ENCODE assay signal across 8 mouse cellular contexts in genomic region chr3:90213377-90213866, GRCm38 (mm10). TPM values are rescaled to one million over a fixed set of nuclear protein-coding genes. Genes with fewer than 3 reads are reported as not detected.
DNase-seq lines count a peak whose midpoint lies in the region; ATAC-seq and TF ChIP-seq lines count a peak whose summit lies in the region.

Rps27 (minus strand) TSS chr3:90213651.
Rab13 (plus strand) TSS chr3:90213695.

- peak within 1 kb of the TSS; percentile 84 for H3K9ac ChIP-seq in embryonic facial prominence, embryonic 14.5 days (ENCODE audit: low read depth, low read length)
- H3K9ac ChIP-seq in limb, embryonic 14.5 days (ENCODE audit: low read depth, low read length, severe bottlenecking) = peak within 1 kb of the TSS; percentile 92
- peak within 1 kb of the TSS; percentile 66 for H3K9ac ChIP-seq in midbrain, postnatal 0 days (replicated peaks; ENCODE audit: low read length, poor library complexity, severe bottlenecking)

- H3K4me3 ChIP-seq in embryonic facial prominence, embryonic 14.5 days (ENCODE audit: low read depth, low read length) = peak within 1 kb of the TSS; percentile 65
- peak within 1 kb of the TSS; percentile 88 for H3K4me3 ChIP-seq in limb, embryonic 14.5 days (replicated peaks; ENCODE audit: low read length)
- H3K4me3 ChIP-seq in midbrain, postnatal 0 days (ENCODE audit: low read depth, low read length) = peak within 1 kb of the TSS; percentile 49

- under 1% methylated on average over 42 of the region's 42 CpGs for whole genome bisulfite sequencing in embryonic facial prominence, embryonic 14.5 days
- 2% methylated on average over 42 of the region's 42 CpGs for WGBS in limb, embryonic 14.5 days
- WGBS in midbrain, postnatal 0 days = under 1% methylated on average over 42 of the region's 42 CpGs

- TF ChIP-seq POLR2A in limb, embryonic 14.5 days (IDR thresholded peaks at IDR 0.05; ENCODE audit: borderline replicate concordance, extremely low read depth, insufficient read depth, insufficient read length) = peak; percentile 100; the same call in 1 of the 2 replicates

- H3K36me3 ChIP-seq in embryonic facial prominence, embryonic 14.5 days (ENCODE audit: control insufficient read depth, insufficient read depth, low read length) = peaks cover 44% of the 10 kb centered on the region
- peaks cover 42% of the 10 kb centered on the region for H3K36me3 ChIP-seq in limb, embryonic 14.5 days (ENCODE audit: control insufficient read depth, insufficient read depth, low read length)
- peaks cover 13% of the 10 kb centered on the region; the same call in 1 of the 2 replicates for H3K36me3 ChIP-seq in midbrain, postnatal 0 days (ENCODE audit: insufficient read depth, low read length)

- peak; percentile 98 for DNase-seq in 3T3-L1 (ENCODE audit: low read depth, low spot score)
- DNase-seq in adrenal gland, postnatal 4 days (ENCODE audit: low spot score in 2 of 2) = peak; percentile 64 to 76
- DNase-seq in embryonic facial prominence, embryonic 14.5 days (ENCODE audit: low spot score) = peak; percentile 99
- peak; percentile 97 for DNase-seq in heart, adult 8-10 months (ENCODE audit: low spot score)
- peak; percentile 97 for DNase-seq in kidney, adult 9 months
- DNase-seq in limb, embryonic 14.5 days (ENCODE audit: low spot score) = peak; percentile 97
- DNase-seq in midbrain, postnatal 0 days (ENCODE audit: low spot score) = peak; percentile 98
- peak; percentile 72 to 78 for DNase-seq in spleen, postnatal 14 days (ENCODE audit: low spot score in 2 of 2)

- no peaks in the 10 kb centered on the region for H3K27me3 ChIP-seq in embryonic facial prominence, embryonic 14.5 days (replicated peaks; ENCODE audit: control insufficient read depth, insufficient read depth, low read length)
- H3K27me3 ChIP-seq in limb, embryonic 14.5 days (ENCODE audit: control insufficient read depth, insufficient read depth, low read length) = no peaks in the 10 kb centered on the region
- no peaks in the 10 kb centered on the region for H3K27me3 ChIP-seq in midbrain, postnatal 0 days (ENCODE audit: insufficient read depth, low read length)

- peaks cover 18% of the 10 kb centered on the region for H3K4me1 ChIP-seq in embryonic facial prominence, embryonic 14.5 days (ENCODE audit: control insufficient read depth, insufficient read depth, low read length)
- peaks cover 19% of the 10 kb centered on the region for H3K4me1 ChIP-seq in limb, embryonic 14.5 days (ENCODE audit: control insufficient read depth, insufficient read depth, low read length)
- H3K4me1 ChIP-seq in midbrain, postnatal 0 days (ENCODE audit: insufficient read depth, low read length) = no peaks in the 10 kb centered on the region

- peak within 1 kb of the TSS; percentile 81 for H3K27ac ChIP-seq in embryonic facial prominence, embryonic 14.5 days (replicated peaks; ENCODE audit: low read depth, low read length)
- peak within 1 kb of the TSS; percentile 88 for H3K27ac ChIP-seq in limb, embryonic 14.5 days (replicated peaks; ENCODE audit: low read depth, low read length)
- H3K27ac ChIP-seq in midbrain, postnatal 0 days (ENCODE audit: low read depth, low read length) = peak within 1 kb of the TSS; percentile 76

- no peak for TF ChIP-seq CTCF in midbrain, postnatal 0 days (IDR thresholded peaks at IDR 0.05)

- peak; percentile 95 for ATAC-seq in embryonic facial prominence, embryonic 14.5 days (ENCODE audit: low read depth)
- peak; percentile 95 for ATAC-seq in limb, embryonic 14.5 days (ENCODE audit: low FRiP score, low read depth)
- peak; percentile 92 for ATAC-seq in midbrain, postnatal 0 days (ENCODE audit: low FRiP score)

- no peaks in the 10 kb centered on the region for H3K9me3 ChIP-seq in embryonic facial prominence, embryonic 14.5 days (ENCODE audit: control insufficient read depth, low read length)
- H3K9me3 ChIP-seq in limb, embryonic 14.5 days (ENCODE audit: control insufficient read depth, low read length) = no peaks in the 10 kb centered on the region
- no peaks in the 10 kb centered on the region for H3K9me3 ChIP-seq in midbrain, postnatal 0 days (ENCODE audit: low read length)

- H3K4me2 ChIP-seq in embryonic facial prominence, embryonic 14.5 days (ENCODE audit: low read depth, low read length) = peak within 1 kb of the TSS; percentile 91
- H3K4me2 ChIP-seq in limb, embryonic 14.5 days (replicated peaks; ENCODE audit: low read depth, low read length, severe bottlenecking) = peak within 1 kb of the TSS; percentile 86
- H3K4me2 ChIP-seq in midbrain, postnatal 0 days (ENCODE audit: low read depth, low read length, poor library complexity, severe bottlenecking) = peak within 1 kb of the TSS; percentile 83

RNA-seq across cellular contexts. Expression of gene Rps27, which starts in this region (rescaled TPM):
- 1,000 to 10,000 TPM; 2,496 to 2,695 TPM for total RNA-seq in adrenal gland, postnatal 4 days (2021)
- 2,089 and 2,268 TPM in 2 replicates for polyA plus RNA-seq in embryonic facial prominence, embryonic 14.5 days (2014; fragmentation: Nextera tagmentation; extraction: Ambion mirVana)
- total RNA-seq in heart, adult 8-10 months (2022) = 1,000 to 10,000 TPM; 1,126 to 1,409 (median 1,219) TPM
- polyA plus RNA-seq in limb, embryonic 14.5 days (2012; rRNA removed) = 3,285 and 4,392 TPM in 2 replicates
- polyA plus RNA-seq in limb, embryonic 14.5 days (2014; fragmentation: Nextera tagmentation; extraction: Ambion mirVana) = 2,297 and 2,465 TPM in 2 replicates
- 2,807 and 2,947 TPM in 2 replicates for total RNA-seq in midbrain, postnatal 0 days (2014; rRNA removed)
- 773 and 821 TPM in 2 replicates for polyA plus RNA-seq in midbrain, postnatal 0 days (2015; fragmentation: Nextera tagmentation; extraction: Ambion mirVana)

RNA-seq across cellular contexts. Expression of gene Rab13, which starts in this region (rescaled TPM):
- 10 to 100 TPM; 52.7 to 56.4 TPM for total RNA-seq in adrenal gland, postnatal 4 days (2021)
- 18.1 and 19.8 TPM in 2 replicates for polyA plus RNA-seq in embryonic facial prominence, embryonic 14.5 days (2014; fragmentation: Nextera tagmentation; extraction: Ambion mirVana)
- total RNA-seq in heart, adult 8-10 months (2022) = 1 to 10 TPM; 3.1 to 5.6 (median 4.4) TPM
- polyA plus RNA-seq in limb, embryonic 14.5 days (2012; rRNA removed) = 23.8 and 35.8 TPM in 2 replicates
- 17.8 and 21.8 TPM in 2 replicates for polyA plus RNA-seq in limb, embryonic 14.5 days (2014; fragmentation: Nextera tagmentation; extraction: Ambion mirVana)
- 3.9 and 5.9 TPM in 2 replicates for total RNA-seq in midbrain, postnatal 0 days (2014; rRNA removed)
- polyA plus RNA-seq in midbrain, postnatal 0 days (2015; fragmentation: Nextera tagmentation; extraction: Ambion mirVana) = 17.4 and 18.5 TPM in 2 replicates

Comparison
In these comparisons a context has a peak if more than half of its experiments do, and no peak if none do; other contexts are left out.
1. Peak in every context shown above with its lines: DNase-seq, ATAC-seq, H3K4me3 ChIP-seq and H3K27ac ChIP-seq.